Mouse (Mus musculus) kidney, embryonic 16.5 days (tissue): ENCODE results near the gene Cckbr. TPM values are rescaled to one million over a fixed set of nuclear protein-coding genes. Genes with fewer than 3 reads are reported as not detected.
"Not testable (repeated sequence)": the region's sequence is repeated elsewhere in the genome, so short reads cannot be mapped to it uniquely, and the experiment has no call there.

Experiments
- ATAC-seq: fragments of 200-750 bp; cut with Nextera tagmentation; 2 replicates; pipeline ENCODE4 v1.8.0; 2017; ENCODE audit warnings: moderate TSS enrichment; ENCODE audit not compliant: low FRiP score, low TSS enrichment
- H3K27ac ChIP-seq: fragments of 300-500 bp; sonication (generic); 2 replicates; pipeline ENCODE4 v1.5.1; 2014; ENCODE audit warnings: low read length
- H3K27me3 ChIP-seq: fragments of 300-500 bp; sonication (generic); 2 replicates; pipeline ENCODE4 v1.6.1; 2014; ENCODE audit warnings: low read length, control low read depth, mixed read lengths; ENCODE audit not compliant: insufficient read depth
- H3K36me3 ChIP-seq: fragments of 300-500 bp; sonication (generic); 2 replicates; pipeline ENCODE4 v1.6.1; 2014; ENCODE audit warnings: low read length, control low read depth, mixed read lengths; ENCODE audit not compliant: insufficient read depth
- H3K4me1 ChIP-seq: fragments of 300-500 bp; sonication (generic); 2 replicates; pipeline ENCODE4 v1.6.1; 2014; ENCODE audit warnings: low read length, control low read depth, mixed read lengths; ENCODE audit not compliant: insufficient read depth
- H3K4me2 ChIP-seq: fragments of 300-500 bp; sonication (generic); replicated peaks from 2 replicates; pipeline ENCODE4 v1.6.1; 2014; ENCODE audit warnings: low read depth, low read length
- H3K4me3 ChIP-seq: fragments of 300-500 bp; sonication (generic); 2 replicates; pipeline ENCODE4 v1.5.1; 2014; ENCODE audit warnings: mild to moderate bottlenecking, low read length
- H3K9ac ChIP-seq: fragments of 300-500 bp; sonication (generic); replicated peaks from 2 replicates; pipeline ENCODE4 v1.6.1; 2014; ENCODE audit warnings: low read length
- H3K9me3 ChIP-seq: fragments of 300-500 bp; sonication (generic); 2 replicates; pipeline ENCODE4 v1.6.1; 2016; ENCODE audit warnings: low read length, control low read depth
- WGBS: fragments of 180-500 bp; shearing (Covaris S2); extraction: QIAGEN DNeasy Blood & Tissue Kit; methylation state at CpG from one replicate; pipeline ENCODE4 v1.1.7; 2014; 5-methylcytosine and 5-hydroxymethylcytosine counted together
- polyA plus RNA-seq: library from polyadenylated mRNA; unstranded; fragments of >200 nt; fragmentation: Nextera tagmentation; extraction: Ambion mirVana; gene quantifications from 2 replicates; pipeline ENCODE4 v1.2.1, GENCODE M21; 2015

Gene Cckbr
- polyA plus RNA-seq, 1 experiment from 2014 or later, result 0.67 TPM

DNA sequence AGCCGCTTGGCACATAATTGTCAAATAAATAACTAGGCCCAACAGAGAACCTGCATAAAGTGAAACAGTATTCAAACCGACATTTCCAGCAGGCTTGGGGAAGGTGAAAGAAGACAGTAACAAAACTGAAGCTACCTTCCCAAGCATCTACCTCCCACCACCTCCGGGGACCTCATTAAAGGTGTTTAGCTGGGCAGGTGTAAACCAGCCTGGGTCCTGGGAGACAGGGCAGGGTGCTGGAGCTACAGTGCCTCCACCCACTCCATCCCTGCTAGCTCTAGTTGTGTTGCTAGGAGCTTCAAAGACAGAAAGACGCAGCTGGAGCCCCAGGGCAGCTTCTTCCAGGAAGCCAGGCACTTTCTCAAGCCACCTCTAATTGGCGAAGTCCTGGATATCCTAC is 21.3 kb upstream of the Cckbr start, which contains the start of gene Cnga4:
Cnga4 (plus strand) TSS at position 301 of the 400 bp plus-strand sequence.
- Histone ChIP-seq H3K36me3 (no peaks in the 10 kb centered on the region), H3K4me2 (no peak within 1 kb of the TSS), H3K9me3 (no peaks in the 10 kb centered on the region), H3K4me3 (no peak within 1 kb of the TSS), H3K4me1 (peaks cover 3% of the 10 kb centered on the region; the same call in 1 of the 2 replicates), H3K9ac (no peak within 1 kb of the TSS), H3K27me3 (no peaks in the 10 kb centered on the region), H3K27ac (no peak within 1 kb of the TSS)
- ATAC-seq, result no peak
- 73% methylated on average over 5 of the region's 5 CpGs for WGBS

- H3K36me3 ChIP-seq, result no peaks in the 10 kb centered on the region
- no peaks in the 10 kb centered on the region for H3K4me1 ChIP-seq
- H3K9ac ChIP-seq, result no peak overlapping the region
- H3K27ac ChIP-seq, result no peak overlapping the region
- no peak overlapping the region for H3K4me3 ChIP-seq
- ATAC-seq, result no peak
- H3K4me2 ChIP-seq, result no peak overlapping the region
- no peaks in the 10 kb centered on the region for H3K9me3 ChIP-seq
- no peaks in the 10 kb centered on the region for H3K27me3 ChIP-seq
- WGBS, result 83% methylated on average over 1 of the region's 1 CpGs
These were observed 19.2 kb upstream of the Cckbr start for GRCm38 (mm10) chr7:105406322-105406721.

GRCm38 (mm10) chr7:105411874-105412632 is 13.5 kb upstream of the Cckbr start:
- WGBS, result 60% methylated on average over 8 of the region's 8 CpGs
- not testable (repeated sequence) for H3K9me3 ChIP-seq, H3K27ac ChIP-seq, H3K4me2 ChIP-seq, H3K4me3 ChIP-seq, ATAC-seq, H3K4me1 ChIP-seq, H3K9ac ChIP-seq, H3K36me3 ChIP-seq, H3K27me3 ChIP-seq

- H3K27me3 ChIP-seq, result no peaks in the 10 kb centered on the region
- H3K4me3 ChIP-seq, result no peak overlapping the region
- H3K9ac ChIP-seq, result no peak overlapping the region
- H3K4me1 ChIP-seq, result no peaks in the 10 kb centered on the region
- H3K27ac ChIP-seq, result no peak overlapping the region
- no peak overlapping the region for H3K4me2 ChIP-seq
- no peaks in the 10 kb centered on the region for H3K9me3 ChIP-seq
- no peaks in the 10 kb centered on the region for H3K36me3 ChIP-seq
- ATAC-seq, result no peak
- 59% methylated on average over 6 of the region's 6 CpGs for WGBS
These were observed 11.1 kb upstream of the Cckbr start for GRCm38 (mm10) chr7:105414385-105414784.

DNA sequence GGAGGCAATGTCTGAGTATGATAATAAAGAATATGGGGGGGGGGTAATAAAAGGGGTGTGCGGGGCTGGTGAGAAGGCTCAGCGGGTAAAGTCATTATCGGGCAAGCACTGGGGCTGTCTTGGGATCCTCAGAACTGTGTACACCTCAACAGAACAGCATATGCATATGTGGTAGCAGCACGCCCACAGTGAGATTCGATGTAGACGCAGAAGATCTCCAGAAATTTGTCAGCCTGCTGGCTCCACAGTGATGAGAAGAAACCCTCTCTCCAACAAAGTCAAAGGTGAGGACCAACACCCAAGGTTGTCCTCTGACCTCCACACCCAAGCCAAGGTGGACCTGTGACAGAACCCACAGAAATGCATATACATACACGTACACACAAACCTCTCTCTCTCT is 9.0 kb upstream of the Cckbr start:
- 90% methylated on average over 7 of the region's 7 CpGs for WGBS
- Histone ChIP-seq H3K4me2 (no peak overlapping the region), H3K4me1 (no peaks in the 10 kb centered on the region), H3K9ac (no peak overlapping the region), H3K36me3 (no peaks in the 10 kb centered on the region), H3K27me3 (no peaks in the 10 kb centered on the region), H3K27ac (no peak overlapping the region), H3K4me3 (no peak overlapping the region), H3K9me3 (no peaks in the 10 kb centered on the region)
- no peak for ATAC-seq

GRCm38 (mm10) chr7:105418106-105418505 is 7.4 kb upstream of the Cckbr start:
- no peaks in the 10 kb centered on the region for H3K27me3 ChIP-seq
- no peak for ATAC-seq
- H3K27ac ChIP-seq, result no peak overlapping the region
- no peak overlapping the region for H3K9ac ChIP-seq
- H3K4me3 ChIP-seq, result no peak overlapping the region
- 95% methylated on average over 5 of the region's 5 CpGs for WGBS
- H3K36me3 ChIP-seq, result no peaks in the 10 kb centered on the region
- no peak overlapping the region for H3K4me2 ChIP-seq
- H3K9me3 ChIP-seq, result no peaks in the 10 kb centered on the region
- no peaks in the 10 kb centered on the region for H3K4me1 ChIP-seq

DNA sequence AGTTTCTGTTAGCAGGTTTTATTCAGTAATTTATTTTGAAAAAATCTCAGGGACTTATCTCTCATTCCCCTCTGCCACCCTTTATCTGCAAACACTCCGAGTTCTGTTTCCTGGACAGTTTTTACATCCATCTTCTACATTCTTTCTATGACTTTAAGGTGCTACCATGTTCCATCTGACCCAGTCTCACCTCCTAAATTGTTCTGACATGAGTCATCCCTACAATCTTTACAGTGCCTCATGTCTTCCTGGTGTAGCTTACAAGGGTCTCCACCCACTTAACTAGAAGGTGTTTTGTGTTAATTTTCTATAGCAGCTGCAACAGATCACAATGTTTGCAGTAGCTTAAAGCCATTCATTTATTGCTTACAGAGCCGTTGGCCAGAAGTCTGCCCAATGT is 4.6 kb upstream of the Cckbr start:
- Histone ChIP-seq H3K9ac (no peak overlapping the region), H3K9me3 (no peaks in the 10 kb centered on the region), H3K4me3 (no peak overlapping the region), H3K27ac (no peak overlapping the region), H3K27me3 (peaks cover 15% of the 10 kb centered on the region), H3K36me3 (no peaks in the 10 kb centered on the region), H3K4me1 (0 out of 2 replicates have a peak, but pooled peaks cover 4% of the 10 kb centered on the region), H3K4me2 (no peak overlapping the region)
- WGBS, result 29% methylated on average over 2 of the region's 2 CpGs
- ATAC-seq, result no peak

- no peaks in the 10 kb centered on the region for H3K9me3 ChIP-seq
- no peak for ATAC-seq
- H3K36me3 ChIP-seq, result no peaks in the 10 kb centered on the region
- no peak overlapping the region for H3K4me2 ChIP-seq
- H3K27me3 ChIP-seq, result peaks cover 31% of the 10 kb centered on the region
- no peak overlapping the region for H3K9ac ChIP-seq
- H3K4me3 ChIP-seq, result no peak overlapping the region
- WGBS, result 30% methylated on average over 5 of the region's 5 CpGs
- 0 out of 2 replicates have a peak, but pooled peaks cover 4% of the 10 kb centered on the region for H3K4me1 ChIP-seq
- no peak overlapping the region for H3K27ac ChIP-seq
These were observed 1.2 kb upstream of the Cckbr start for GRCm38 (mm10) chr7:105424368-105424767.

GRCm38 (mm10) chr7:105426051-105426450 is 520 bp downstream of the Cckbr start:
- no peaks in the 10 kb centered on the region for H3K36me3 ChIP-seq
- H3K9me3 ChIP-seq, result no peaks in the 10 kb centered on the region
- 2% methylated on average over 11 of the region's 11 CpGs for WGBS
- H3K4me3 ChIP-seq, result peak overlapping the region; percentile 42
- H3K9ac ChIP-seq, result peak overlapping the region; percentile 36; the same call in 1 of the 2 replicates
- H3K27me3 ChIP-seq, result peaks cover 31% of the 10 kb centered on the region
- 0 out of 2 replicates have a peak, but pooled peaks cover 4% of the 10 kb centered on the region for H3K4me1 ChIP-seq
- no peak overlapping the region for H3K27ac ChIP-seq
- peak overlapping the region; percentile 65 for H3K4me2 ChIP-seq
- ATAC-seq, result peak; percentile 69; the same call in 1 of the 2 replicates

DNA sequence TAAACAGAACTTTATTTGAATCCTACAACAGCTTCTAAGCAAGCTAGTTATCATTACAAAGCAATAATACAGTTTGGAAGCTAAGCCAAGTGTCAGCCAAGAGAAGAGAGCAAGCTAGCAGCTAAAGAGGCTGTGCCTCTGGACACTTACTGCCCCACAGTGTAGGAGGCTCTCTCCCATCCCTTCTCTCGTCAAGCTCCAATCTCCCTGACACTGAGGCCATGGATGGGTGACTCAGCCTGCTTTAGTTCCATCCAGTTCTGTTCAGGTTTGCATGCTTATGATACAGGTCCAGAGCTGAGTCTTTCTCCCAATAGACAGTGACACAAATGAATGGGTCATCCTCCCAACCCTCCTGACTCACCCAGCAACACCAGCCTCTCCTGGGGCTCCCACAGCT is 6.5 kb downstream of the Cckbr start:
- peaks cover 4% of the 10 kb centered on the region; the same call in 1 of the 2 replicates for H3K27me3 ChIP-seq
- 14% methylated on average over 1 of the region's 1 CpGs for WGBS
- ATAC-seq, result peak; percentile 84
- H3K4me2 ChIP-seq, result no peak overlapping the region
- H3K27ac ChIP-seq, result no peak overlapping the region
- no peak overlapping the region for H3K4me3 ChIP-seq
- no peaks in the 10 kb centered on the region for H3K9me3 ChIP-seq
- H3K36me3 ChIP-seq, result no peaks in the 10 kb centered on the region
- H3K9ac ChIP-seq, result no peak overlapping the region
- H3K4me1 ChIP-seq, result no peaks in the 10 kb centered on the region
